In the genomic region with DNA sequence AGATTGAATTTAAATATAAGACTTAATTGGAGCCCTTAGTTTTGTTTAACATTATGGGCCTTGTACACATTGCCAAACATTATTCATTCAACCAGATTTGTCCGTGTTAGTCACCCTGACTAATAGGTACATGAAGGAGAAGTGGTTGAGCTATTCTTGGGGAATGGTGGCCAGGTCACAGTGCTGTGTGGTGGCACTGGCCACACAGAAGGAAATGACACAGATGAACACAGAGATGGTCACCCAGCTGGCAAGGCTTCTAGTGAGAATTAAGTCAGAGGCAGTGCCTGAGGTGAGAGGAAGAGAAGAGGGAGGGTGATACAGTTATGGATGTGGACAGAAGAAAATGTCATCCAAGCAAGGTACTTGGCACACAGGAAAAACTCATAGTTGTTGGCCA, we compare ENCODE assay signal across 24 mouse cellular contexts.
"Had no signal": no experiment of that assay in that cellular context is flagged by ENCODE, and none has a peak within 500 bp of the region (broad histone marks: within the 10 kb centered on the region; RNA-seq: fewer than 3 reads in every experiment).

No protein-coding gene starts in this region.

- H3K9ac ChIP-seq: heart, embryonic 12.5 days; hindbrain, embryonic 12.5 days; intestine, embryonic 15.5 days; kidney, embryonic 15.5 days; limb, embryonic 13.5 days; limb, embryonic 15.5 days; liver, embryonic 12.5 days; liver, embryonic 14.5 days had no signal

- H3K4me1 ChIP-seq: liver, embryonic 12.5 days had no signal

- H3K4me3 ChIP-seq: gastrocnemius, adult 2 months; heart, embryonic 10.5 days; heart, embryonic 12.5 days; hindbrain, embryonic 12.5 days; intestine, embryonic 15.5 days; kidney, embryonic 15.5 days; limb, embryonic 13.5 days; limb, embryonic 15.5 days; liver, embryonic 12.5 days had no signal

- ATAC-seq: inflammation-experienced regulatory T-cells, adult 6 months; intestine, embryonic 15.5 days; intestine, postnatal 0 days; liver, embryonic 12.5 days had no signal

- H3K4me2 ChIP-seq: heart, embryonic 12.5 days; hindbrain, embryonic 12.5 days; intestine, embryonic 15.5 days; kidney, embryonic 15.5 days; limb, embryonic 13.5 days; limb, embryonic 15.5 days; liver, embryonic 12.5 days had no signal

- H3K9me3 ChIP-seq: heart, embryonic 10.5 days; heart, embryonic 12.5 days; hindbrain, embryonic 12.5 days; intestine, embryonic 15.5 days; kidney, embryonic 15.5 days; limb, embryonic 13.5 days; limb, embryonic 15.5 days; liver, embryonic 12.5 days had no signal

- H3K36me3 ChIP-seq: heart, embryonic 10.5 days; heart, embryonic 12.5 days; hindbrain, embryonic 12.5 days; intestine, embryonic 15.5 days; kidney, embryonic 15.5 days; limb, embryonic 13.5 days; limb, embryonic 15.5 days; liver, embryonic 12.5 days had no signal

- H3K27me3 ChIP-seq: heart, embryonic 12.5 days; hindbrain, embryonic 12.5 days; intestine, embryonic 15.5 days; kidney, embryonic 15.5 days; limb, embryonic 13.5 days; limb, embryonic 15.5 days; liver, embryonic 12.5 days had no signal

- H3K27ac ChIP-seq: gastrocnemius, adult 2 months; hindbrain, embryonic 12.5 days; intestine, embryonic 15.5 days; kidney, embryonic 15.5 days; limb, embryonic 13.5 days; limb, embryonic 15.5 days; liver, embryonic 12.5 days; liver, embryonic 14.5 days had no signal

- DNase-seq: gastrocnemius, adult 2 months; gastrocnemius, postnatal 10 days; gastrocnemius, postnatal 25 days; heart, adult 18-20 months; heart, postnatal 10 days; heart, postnatal 4 days; kidney, adult 9 months; kidney, postnatal 14 days; kidney, postnatal 36 days; layer of hippocampus, adult 9-11 months; layer of hippocampus, postnatal 36 days; left cerebral cortex, postnatal 4 days; lung, adult 18-20 months had no signal
